Mouse (Mus musculus): ENCODE data around the gene Celf1. TPM values are rescaled to one million over a fixed set of nuclear protein-coding genes. Genes with fewer than 3 reads are reported as not detected.
"Not testable (repeated sequence)": the region's sequence is repeated elsewhere in the genome, so short reads cannot be mapped to it uniquely, and the experiment has no call there.

Gene Celf1
- polyA plus RNA-seq, 1 experiment from 2014 or later, result 78.8 TPM

- H3K4me3 ChIP-seq (ENCODE audit: low read depth, low read length), result no peak overlapping the region
- 91% methylated on average over 2 of the region's 2 CpGs for WGBS
- H3K9ac ChIP-seq (ENCODE audit: low read depth, low read length), result no peak overlapping the region
- H3K4me1 ChIP-seq (replicated peaks; ENCODE audit: control insufficient read depth, insufficient read depth, low read length), result no peaks in the 10 kb centered on the region
- no peaks in the 10 kb centered on the region for H3K36me3 ChIP-seq (ENCODE audit: control insufficient read depth, insufficient read depth, low read length)
- no peak overlapping the region for H3K27ac ChIP-seq (ENCODE audit: low read depth, low read length)
- H3K27me3 ChIP-seq (ENCODE audit: control insufficient read depth, insufficient read depth, low read length), result no peaks in the 10 kb centered on the region
- no peak for DNase-seq (ENCODE audit: low spot score)
- no peak overlapping the region for H3K4me2 ChIP-seq (replicated peaks; ENCODE audit: low read depth, low read length)
- no peak for ATAC-seq (ENCODE audit: low FRiP score)
- H3K9me3 ChIP-seq (ENCODE audit: control insufficient read depth, low read length), result no peaks in the 10 kb centered on the region
Measured at GRCm38 (mm10) chr2:90976590-90976989, 36.4 kb downstream of the Celf1 start.

- H3K4me2 ChIP-seq (replicated peaks; ENCODE audit: low read depth, low read length), result no peak overlapping the region
- H3K4me1 ChIP-seq (replicated peaks; ENCODE audit: control insufficient read depth, insufficient read depth, low read length), result no peaks in the 10 kb centered on the region
- WGBS, result 80% methylated on average over 4 of the region's 4 CpGs
- DNase-seq (ENCODE audit: low spot score), result no peak
- no peak overlapping the region for H3K4me3 ChIP-seq (ENCODE audit: low read depth, low read length)
- no peaks in the 10 kb centered on the region for H3K27me3 ChIP-seq (ENCODE audit: control insufficient read depth, insufficient read depth, low read length)
- no peak overlapping the region for H3K9ac ChIP-seq (ENCODE audit: low read depth, low read length)
- no peak overlapping the region for H3K27ac ChIP-seq (ENCODE audit: low read depth, low read length)
- H3K9me3 ChIP-seq (ENCODE audit: control insufficient read depth, low read length), result no peaks in the 10 kb centered on the region
- H3K36me3 ChIP-seq (ENCODE audit: control insufficient read depth, insufficient read depth, low read length), result no peaks in the 10 kb centered on the region
- ATAC-seq (ENCODE audit: low FRiP score), result no peak
Measured at GRCm38 (mm10) chr2:90977291-90977690, 37.1 kb downstream of the Celf1 start.

GRCm38 (mm10) chr2:90986055-90986454 is 45.9 kb downstream of the Celf1 start:
- no peaks in the 10 kb centered on the region for H3K4me1 ChIP-seq (replicated peaks; ENCODE audit: control insufficient read depth, insufficient read depth, low read length)
- H3K4me3 ChIP-seq (ENCODE audit: low read depth, low read length), result no peak overlapping the region
- H3K36me3 ChIP-seq (ENCODE audit: control insufficient read depth, insufficient read depth, low read length), result no peaks in the 10 kb centered on the region
- no peak overlapping the region for H3K27ac ChIP-seq (ENCODE audit: low read depth, low read length)
- ATAC-seq (ENCODE audit: low FRiP score), result no peak
- 93% methylated on average over 3 of the region's 3 CpGs for WGBS
- H3K4me2 ChIP-seq (replicated peaks; ENCODE audit: low read depth, low read length), result no peak overlapping the region
- no peaks in the 10 kb centered on the region for H3K27me3 ChIP-seq (ENCODE audit: control insufficient read depth, insufficient read depth, low read length)
- H3K9me3 ChIP-seq (ENCODE audit: control insufficient read depth, low read length), result no peaks in the 10 kb centered on the region
- DNase-seq (ENCODE audit: low spot score), result no peak
- H3K9ac ChIP-seq (ENCODE audit: low read depth, low read length), result no peak overlapping the region

- H3K36me3 ChIP-seq (ENCODE audit: control insufficient read depth, insufficient read depth, low read length), result 0 out of 2 replicates have a peak, but pooled peaks cover 6% of the 10 kb centered on the region
- WGBS, result 98% methylated on average over 8 of the region's 8 CpGs
- H3K9ac ChIP-seq (ENCODE audit: low read depth, low read length), result no peak overlapping the region
- H3K27me3 ChIP-seq (ENCODE audit: control insufficient read depth, insufficient read depth, low read length), result no peaks in the 10 kb centered on the region
- H3K27ac ChIP-seq (ENCODE audit: low read depth, low read length), result no peak overlapping the region
- no peaks in the 10 kb centered on the region for H3K9me3 ChIP-seq (ENCODE audit: control insufficient read depth, low read length)
- H3K4me2 ChIP-seq (replicated peaks; ENCODE audit: low read depth, low read length), result no peak overlapping the region
- DNase-seq (ENCODE audit: low spot score) (no peak), ATAC-seq (ENCODE audit: low FRiP score) (no peak)
- no peaks in the 10 kb centered on the region for H3K4me1 ChIP-seq (replicated peaks; ENCODE audit: control insufficient read depth, insufficient read depth, low read length)
- no peak overlapping the region for H3K4me3 ChIP-seq (ENCODE audit: low read depth, low read length)
Measured at GRCm38 (mm10) chr2:91008536-91008935, 68.4 kb downstream of the Celf1 start.

GRCm38 (mm10) chr2:91013881-91014280 is 73.7 kb downstream of the Celf1 start:
- DNase-seq (ENCODE audit: low spot score), result no peak
- no peaks in the 10 kb centered on the region for H3K4me1 ChIP-seq (replicated peaks; ENCODE audit: control insufficient read depth, insufficient read depth, low read length)
- H3K36me3 ChIP-seq (ENCODE audit: control insufficient read depth, insufficient read depth, low read length), result 0 out of 2 replicates have a peak, but pooled peaks cover 3% of the 10 kb centered on the region
- no peaks in the 10 kb centered on the region for H3K9me3 ChIP-seq (ENCODE audit: control insufficient read depth, low read length)
- no peak overlapping the region for H3K4me2 ChIP-seq (replicated peaks; ENCODE audit: low read depth, low read length)
- H3K27me3 ChIP-seq (ENCODE audit: control insufficient read depth, insufficient read depth, low read length), result no peaks in the 10 kb centered on the region
- H3K9ac ChIP-seq (ENCODE audit: low read depth, low read length), result no peak overlapping the region
- no peak for ATAC-seq (ENCODE audit: low FRiP score)
- H3K4me3 ChIP-seq (ENCODE audit: low read depth, low read length), result no peak overlapping the region
- no peak overlapping the region for H3K27ac ChIP-seq (ENCODE audit: low read depth, low read length)
- WGBS, result 94% methylated on average over 2 of the region's 2 CpGs

GRCm38 (mm10) chr2:91015386-91015785 is 75.2 kb downstream of the Celf1 start:
- Histone ChIP-seq H3K4me1 (replicated peaks; ENCODE audit: control insufficient read depth, insufficient read depth, low read length) (no peaks in the 10 kb centered on the region), H3K9ac (ENCODE audit: low read depth, low read length) (no peak overlapping the region), H3K4me3 (ENCODE audit: low read depth, low read length) (no peak overlapping the region), H3K4me2 (replicated peaks; ENCODE audit: low read depth, low read length) (no peak overlapping the region), H3K27me3 (ENCODE audit: control insufficient read depth, insufficient read depth, low read length) (no peaks in the 10 kb centered on the region), H3K27ac (ENCODE audit: low read depth, low read length) (no peak overlapping the region), H3K9me3 (ENCODE audit: control insufficient read depth, low read length) (no peaks in the 10 kb centered on the region), H3K36me3 (ENCODE audit: control insufficient read depth, insufficient read depth, low read length) (0 out of 2 replicates have a peak, but pooled peaks cover 5% of the 10 kb centered on the region)
- ATAC-seq (ENCODE audit: low FRiP score) (no peak), DNase-seq (ENCODE audit: low spot score) (no peak)
- WGBS, result 85% methylated on average over 4 of the region's 4 CpGs

DNA sequence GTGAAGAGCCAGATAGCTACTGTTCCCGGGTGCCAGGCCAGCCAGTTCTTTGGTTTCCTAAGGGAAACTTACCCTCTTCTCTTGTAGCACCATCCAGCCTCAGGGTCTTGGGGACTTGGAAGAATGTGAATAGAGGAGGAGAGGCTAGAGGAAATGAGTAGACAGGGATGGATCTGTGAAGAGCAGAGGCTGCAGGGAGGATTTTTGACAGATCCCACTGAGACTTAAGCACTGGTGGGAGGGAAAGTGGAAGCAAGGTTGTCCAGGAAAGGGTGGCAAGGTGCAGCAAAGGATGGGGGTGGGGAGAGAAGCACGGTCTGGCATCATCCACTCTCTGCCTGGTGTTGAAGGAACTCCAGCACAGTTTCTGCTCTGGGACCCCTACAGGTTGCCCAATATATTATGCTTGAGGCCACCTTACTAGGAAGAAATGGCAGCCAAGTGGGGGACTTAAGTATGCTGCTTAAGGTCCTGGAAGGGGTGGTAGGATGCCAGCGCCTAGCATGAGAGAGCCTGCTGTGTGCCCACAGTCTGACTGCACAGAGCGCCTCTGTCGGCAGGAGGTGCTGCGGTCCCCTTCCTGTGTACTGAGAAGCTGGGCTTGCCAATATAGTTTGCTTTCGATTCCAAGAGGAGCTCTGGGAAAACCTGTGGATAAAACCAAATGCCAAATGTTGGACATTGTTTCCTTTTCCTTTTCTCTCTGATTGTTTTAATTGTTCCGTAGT is 78.0 kb downstream of the Celf1 start:
- H3K36me3 ChIP-seq (ENCODE audit: control insufficient read depth, insufficient read depth, low read length), result 0 out of 2 replicates have a peak, but pooled peaks cover 3% of the 10 kb centered on the region
- DNase-seq (ENCODE audit: low spot score), result no peak

GRCm38 (mm10) chr2:91019911-91020310 is 79.7 kb downstream of the Celf1 start:
- WGBS, result 90% methylated on average over 3 of the region's 3 CpGs
- no peak overlapping the region for H3K9ac ChIP-seq (ENCODE audit: low read depth, low read length)
- H3K4me1 ChIP-seq (replicated peaks; ENCODE audit: control insufficient read depth, insufficient read depth, low read length), result no peaks in the 10 kb centered on the region
- no peaks in the 10 kb centered on the region for H3K9me3 ChIP-seq (ENCODE audit: control insufficient read depth, low read length)
- no peaks in the 10 kb centered on the region for H3K27me3 ChIP-seq (ENCODE audit: control insufficient read depth, insufficient read depth, low read length)
- H3K27ac ChIP-seq (ENCODE audit: low read depth, low read length), result no peak overlapping the region
- 0 out of 2 replicates have a peak, but pooled peaks cover 2% of the 10 kb centered on the region for H3K36me3 ChIP-seq (ENCODE audit: control insufficient read depth, insufficient read depth, low read length)
- ATAC-seq (ENCODE audit: low FRiP score), result no peak
- H3K4me3 ChIP-seq (ENCODE audit: low read depth, low read length), result no peak overlapping the region
- DNase-seq (ENCODE audit: low spot score), result no peak
- no peak overlapping the region for H3K4me2 ChIP-seq (replicated peaks; ENCODE audit: low read depth, low read length)

More for the DNA sequence above, 78.0 kb downstream of the Celf1 start:
- Histone ChIP-seq H3K4me2 (replicated peaks; ENCODE audit: low read depth, low read length) (no peak overlapping the region), H3K4me3 (ENCODE audit: low read depth, low read length) (no peak overlapping the region), H3K9me3 (ENCODE audit: control insufficient read depth, low read length) (no peaks in the 10 kb centered on the region), H3K9ac (ENCODE audit: low read depth, low read length) (no peak overlapping the region), H3K4me1 (replicated peaks; ENCODE audit: control insufficient read depth, insufficient read depth, low read length) (no peaks in the 10 kb centered on the region), H3K27ac (ENCODE audit: low read depth, low read length) (no peak overlapping the region), H3K27me3 (ENCODE audit: control insufficient read depth, insufficient read depth, low read length) (no peaks in the 10 kb centered on the region)
- WGBS, result 89% methylated on average over 8 of the region's 8 CpGs
- no peak for ATAC-seq (ENCODE audit: low FRiP score)

GRCm38 (mm10) chr2:91022266-91022665 is 82.1 kb downstream of the Celf1 start:
- ATAC-seq (ENCODE audit: low FRiP score); H3K36me3 ChIP-seq (ENCODE audit: control insufficient read depth, insufficient read depth, low read length); H3K4me1 ChIP-seq (replicated peaks; ENCODE audit: control insufficient read depth, insufficient read depth, low read length); H3K9me3 ChIP-seq (ENCODE audit: control insufficient read depth, low read length); DNase-seq (ENCODE audit: low spot score); H3K9ac ChIP-seq (ENCODE audit: low read depth, low read length); H3K4me3 ChIP-seq (ENCODE audit: low read depth, low read length); H3K4me2 ChIP-seq (replicated peaks; ENCODE audit: low read depth, low read length); H3K27me3 ChIP-seq (ENCODE audit: control insufficient read depth, insufficient read depth, low read length); H3K27ac ChIP-seq (ENCODE audit: low read depth, low read length): not testable (repeated sequence)
- 95% methylated on average over 7 of the region's 7 CpGs for WGBS

Data from hindbrain, embryonic 11.5 days (tissue).